Mouse (Mus musculus) CH12.LX (cell line): Measurements from ENCODE around the gene Ppp2r5e.

Experiments
- CTCF ChIP-seq, 2 experiments: IDR thresholded peaks in 1 of 2; conservative IDR thresholded peaks in 1 of 2; 2 replicates each; pipeline ENCODE4 v1.5.1; 2011 to 2012; ENCODE audit warnings: low read depth in 2 of 2, low read length in 2 of 2, improper control_type of control experiment in 1 of 2, inconsistent platforms in 1 of 2, mild to moderate bottlenecking in 1 of 2, moderate library complexity in 1 of 2
- E2F4 ChIP-seq: IDR thresholded peaks from 2 replicates; pipeline ENCODE4 v1.6.1; 2011; ENCODE audit warnings: low read depth, low read length, improper control_type of control experiment; ENCODE audit not compliant: insufficient replicate concordance
- JUND ChIP-seq: conservative IDR thresholded peaks from 2 replicates; pipeline ENCODE4 v1.6.1; 2011; ENCODE audit warnings: low read depth, low read length, improper control_type of control experiment
- KAT2A ChIP-seq: IDR thresholded peaks from 2 replicates; pipeline ENCODE4 v1.6.1; 2012; ENCODE audit warnings: low read length, improper control_type of control experiment, inconsistent platforms; ENCODE audit not compliant: insufficient replicate concordance
- MAZ ChIP-seq: IDR thresholded peaks from 2 replicates; pipeline ENCODE4 v1.6.1; 2012; ENCODE audit warnings: low read depth, mild to moderate bottlenecking, inconsistent platforms, low read length, improper control_type of control experiment, moderate library complexity
- POLR2A ChIP-seq: IDR thresholded peaks from 2 replicates; pipeline ENCODE4 v1.6.1; 2011; ENCODE audit warnings: low read depth, mild to moderate bottlenecking, improper control_type of control experiment, low read length
- POLR2AphosphoS2 ChIP-seq: IDR thresholded peaks from 2 replicates; pipeline ENCODE4 v1.6.1; 2011; ENCODE audit warnings: low read depth, low read length, improper control_type of control experiment
- RCOR1 ChIP-seq: conservative IDR thresholded peaks from 2 replicates; pipeline ENCODE4 v1.6.1; 2012; ENCODE audit warnings: low read depth, mild to moderate bottlenecking, inconsistent platforms, low read length, improper control_type of control experiment
- SIN3A ChIP-seq: IDR thresholded peaks from 2 replicates; pipeline ENCODE4 v1.6.1; 2012; ENCODE audit warnings: low read length, improper control_type of control experiment, inconsistent platforms
- SMC3 ChIP-seq: IDR thresholded peaks from 2 replicates; pipeline ENCODE4 v1.6.1; 2011; ENCODE audit warnings: low read depth, low read length, improper control_type of control experiment
- TBP ChIP-seq: conservative IDR thresholded peaks from 2 replicates; pipeline ENCODE4 v1.6.1; 2011; ENCODE audit warnings: low read depth, low read length, improper control_type of control experiment
- TCF12 ChIP-seq: IDR thresholded peaks from 2 replicates; pipeline ENCODE4 v1.6.1; 2014; ENCODE audit warnings: low read depth, mild to moderate bottlenecking, inconsistent platforms, low read length, improper control_type of control experiment
- USF1 ChIP-seq: IDR thresholded peaks from 2 replicates; pipeline ENCODE4 v1.6.1; 2014; ENCODE audit warnings: low read depth, mild to moderate bottlenecking, inconsistent platforms, low read length, improper control_type of control experiment
- ZNF384 ChIP-seq: IDR thresholded peaks from 2 replicates; pipeline ENCODE4 v1.6.1; 2012; ENCODE audit warnings: low read depth, low read length, improper control_type of control experiment, inconsistent platforms

- TF ChIP-seq SIN3A (no peak), E2F4 (no peak), SMC3 (no peak), RCOR1 (no peak), TBP (no peak), POLR2A (no peak), MAZ (no peak), ZNF384 (no peak), CTCF (conservative IDR thresholded peaks at IDR 0.05 in 1 of 2, IDR thresholded peaks at IDR 0.05 in 1 of 2; ENCODE audit: low read depth in 2 of 2, low read length in 2 of 2) (peak in 1 of 2 experiments; percentile 46; a peak in 2 of 4 replicates), TCF12 (no peak), USF1 (no peak), JUND (no peak), KAT2A (no peak), POLR2AphosphoS2 (no peak)
These were observed 143.0 kb downstream of the Ppp2r5e start for GRCm38 (mm10) chr12:75453027-75453426.
